Mouse (Mus musculus) E14TG2a.4 (cell line): ENCODE results near the gene Ccdc148.

ENCODE experiments used
- CTCF ChIP-seq: conservative IDR thresholded peaks from 2 replicates; pipeline ENCODE4 v1.5.1; 2014; ENCODE audit warnings: low read length
- NANOG ChIP-seq: IDR thresholded peaks from 2 replicates; pipeline ENCODE4 v1.6.1; 2014; ENCODE audit warnings: borderline replicate concordance, low read length, mixed read lengths
- POU5F1 ChIP-seq: IDR thresholded peaks from 2 replicates; pipeline ENCODE4 v1.6.1; 2014; ENCODE audit warnings: low read length, borderline replicate concordance

- TF ChIP-seq CTCF (no peak), NANOG (no peak), POU5F1 (no peak)
Observed at GRCm38 (mm10) chr2:59054339-59054738, 106.1 kb downstream of the Ccdc148 start.
